Mouse (Mus musculus) spleen, postnatal 14 days (tissue): ENCODE data around the gene Gm21190.
"Not testable (repeated sequence)": the region's sequence is repeated elsewhere in the genome, so short reads cannot be mapped to it uniquely, and the experiment has no call there.

Source experiments
- DNase-seq, 2 experiments: peaks; one replicate each; pipeline ENCODE4 v3.0.0; 2021 to 2022; ENCODE audit warnings: low spot score in 2 of 2

Gm21190 gene

DNA sequence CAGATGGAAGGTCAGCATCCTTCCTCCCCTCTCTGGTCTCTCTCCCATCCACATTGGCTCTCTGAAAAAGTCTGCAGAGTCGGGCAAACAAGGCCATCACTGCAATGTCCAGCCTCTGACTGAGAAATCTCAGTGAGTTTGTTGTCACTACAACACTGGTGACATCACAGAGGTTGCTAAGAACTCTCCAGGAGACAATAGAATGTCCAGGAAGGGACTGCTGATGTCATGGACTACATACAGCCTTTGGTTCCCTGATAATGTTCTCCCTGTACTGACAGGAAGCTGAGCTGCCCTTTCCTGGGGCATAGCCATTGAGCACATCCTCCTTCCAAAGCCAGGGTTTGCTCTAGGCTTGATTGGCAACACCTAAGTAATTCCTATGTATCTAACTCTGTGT is at the start of gene Gm21190:
TSS of gene Gm21190 (minus strand) at position 101 of the 400 bp plus-strand sequence.
- not testable (repeated sequence) for DNase-seq

DNA sequence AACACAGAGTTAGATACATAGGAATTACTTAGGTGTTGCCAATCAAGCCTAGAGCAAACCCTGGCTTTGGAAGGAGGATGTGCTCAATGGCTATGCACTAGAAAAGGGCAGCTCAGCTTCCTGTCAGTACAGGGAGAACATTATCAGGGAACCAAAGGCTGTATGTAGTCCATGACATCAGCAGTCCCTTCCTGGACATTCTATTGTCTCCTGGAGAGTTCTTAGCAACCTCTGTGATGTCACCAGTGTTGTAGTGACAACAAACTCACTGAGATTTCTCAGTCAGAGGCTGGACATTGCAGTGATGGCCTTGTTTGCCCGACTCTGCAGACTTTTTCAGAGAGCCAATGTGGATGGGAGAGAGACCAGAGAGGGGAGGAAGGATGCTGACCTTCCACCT is 48.0 kb upstream of the Gm21190 start, which contains the start of gene Gm21083:
TSS of gene Gm21083 (plus strand) at position 301 of the 400 bp plus-strand sequence.
- DNase-seq: not testable (repeated sequence)

GRCm38 (mm10) chr5:15573735-15574134 is 44.7 kb upstream of the Gm21190 start:
- DNase-seq: not testable (repeated sequence)

GRCm38 (mm10) chr5:15561425-15562264 is 32.6 kb upstream of the Gm21190 start:
- DNase-seq: not testable (repeated sequence)

- not testable (repeated sequence) for DNase-seq
These were observed 29.6 kb upstream of the Gm21190 start for GRCm38 (mm10) chr5:15558654-15559053.

DNA sequence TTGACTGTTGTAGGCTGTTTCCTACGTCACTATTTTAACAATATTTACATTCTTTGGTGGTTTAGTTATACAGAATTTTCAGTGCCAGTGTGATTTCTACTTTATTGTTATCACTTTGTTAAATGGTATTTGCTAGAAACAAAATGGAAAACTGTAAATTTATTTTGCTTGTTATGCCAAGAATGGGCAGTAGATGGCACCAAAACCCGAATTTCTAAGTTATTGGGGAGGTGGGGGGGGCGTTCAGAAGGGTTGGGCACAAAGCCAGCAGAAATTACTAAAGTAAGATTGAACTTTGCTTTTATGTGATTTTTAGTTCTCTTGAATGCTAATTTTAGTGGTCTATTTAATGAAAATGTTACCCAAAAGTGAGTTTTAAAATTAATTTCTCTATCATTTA is 20.6 kb upstream of the Gm21190 start:
- not testable (repeated sequence) for DNase-seq

DNA sequence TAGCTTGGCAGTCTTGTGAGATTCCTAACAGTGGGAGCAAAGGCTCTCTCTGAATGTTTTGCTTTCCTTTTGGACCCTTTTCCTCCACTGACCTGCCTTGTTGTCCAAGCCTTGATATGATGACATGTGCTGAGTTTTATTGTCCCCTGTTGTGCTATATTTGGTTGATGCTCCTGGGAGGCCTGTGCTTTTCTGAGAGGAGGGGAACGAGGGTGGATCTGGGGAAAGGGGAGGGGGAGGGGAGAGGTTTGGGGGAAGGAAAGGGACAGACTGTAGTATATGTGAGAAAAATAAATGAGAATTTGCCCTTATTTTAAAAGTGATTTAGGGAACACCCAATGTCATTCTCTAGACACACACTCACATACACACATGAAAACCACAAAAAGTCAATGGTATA is 20.1 kb upstream of the Gm21190 start:
- not testable (repeated sequence) for DNase-seq

GRCm38 (mm10) chr5:15548642-15549041 is 19.6 kb upstream of the Gm21190 start:
- not testable (repeated sequence) for DNase-seq

GRCm38 (mm10) chr5:15522470-15522869 is 6.6 kb downstream of the Gm21190 start:
- DNase-seq: not testable (repeated sequence)

DNA sequence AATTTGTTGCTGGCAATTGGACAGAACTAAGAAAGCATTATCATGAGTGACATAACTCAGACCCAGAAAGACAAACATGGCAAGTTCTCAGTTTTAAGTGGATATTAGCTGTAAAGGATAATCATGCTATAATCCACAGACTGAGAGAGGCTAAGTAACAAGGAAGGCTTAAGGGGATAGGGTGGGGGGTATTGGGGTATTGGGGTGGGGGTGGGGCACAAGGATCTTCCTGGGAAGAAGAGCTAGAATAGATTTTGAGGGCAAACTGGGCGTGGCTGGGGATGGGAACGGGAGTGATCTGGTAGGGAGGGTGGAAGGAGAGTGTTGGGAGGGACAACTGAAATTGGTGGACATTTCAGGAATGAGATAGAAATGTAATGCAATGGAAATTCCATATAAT is 7.0 kb downstream of the Gm21190 start:
- DNase-seq: not testable (repeated sequence)

- DNase-seq: not testable (repeated sequence)
These were observed 8.6 kb downstream of the Gm21190 start for GRCm38 (mm10) chr5:15520418-15520817.

- DNase-seq: not testable (repeated sequence)
These were observed 11.9 kb downstream of the Gm21190 start for GRCm38 (mm10) chr5:15517150-15517549.

- DNase-seq: not testable (repeated sequence)
These were observed 16.8 kb downstream of the Gm21190 start for GRCm38 (mm10) chr5:15512236-15512635.

DNA sequence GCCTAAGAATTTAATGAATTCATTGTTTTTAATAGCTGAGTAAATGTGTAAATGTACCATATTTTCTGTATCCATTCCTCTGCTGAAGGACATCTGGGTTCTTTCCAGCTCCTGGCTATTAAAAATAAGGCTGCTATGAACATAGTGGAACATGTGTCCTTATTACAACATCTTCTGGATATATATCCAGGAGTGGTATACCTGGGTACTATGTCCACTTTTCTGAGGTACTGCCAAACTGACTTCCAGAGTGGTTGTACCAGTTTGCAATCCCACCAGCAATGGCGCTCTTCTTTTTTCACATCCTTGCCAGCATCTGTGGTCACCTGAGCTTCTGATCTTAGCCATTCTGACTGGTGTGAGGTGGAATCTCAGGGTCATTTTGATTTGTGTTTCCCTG is 19.1 kb downstream of the Gm21190 start:
- DNase-seq: not testable (repeated sequence)

DNA sequence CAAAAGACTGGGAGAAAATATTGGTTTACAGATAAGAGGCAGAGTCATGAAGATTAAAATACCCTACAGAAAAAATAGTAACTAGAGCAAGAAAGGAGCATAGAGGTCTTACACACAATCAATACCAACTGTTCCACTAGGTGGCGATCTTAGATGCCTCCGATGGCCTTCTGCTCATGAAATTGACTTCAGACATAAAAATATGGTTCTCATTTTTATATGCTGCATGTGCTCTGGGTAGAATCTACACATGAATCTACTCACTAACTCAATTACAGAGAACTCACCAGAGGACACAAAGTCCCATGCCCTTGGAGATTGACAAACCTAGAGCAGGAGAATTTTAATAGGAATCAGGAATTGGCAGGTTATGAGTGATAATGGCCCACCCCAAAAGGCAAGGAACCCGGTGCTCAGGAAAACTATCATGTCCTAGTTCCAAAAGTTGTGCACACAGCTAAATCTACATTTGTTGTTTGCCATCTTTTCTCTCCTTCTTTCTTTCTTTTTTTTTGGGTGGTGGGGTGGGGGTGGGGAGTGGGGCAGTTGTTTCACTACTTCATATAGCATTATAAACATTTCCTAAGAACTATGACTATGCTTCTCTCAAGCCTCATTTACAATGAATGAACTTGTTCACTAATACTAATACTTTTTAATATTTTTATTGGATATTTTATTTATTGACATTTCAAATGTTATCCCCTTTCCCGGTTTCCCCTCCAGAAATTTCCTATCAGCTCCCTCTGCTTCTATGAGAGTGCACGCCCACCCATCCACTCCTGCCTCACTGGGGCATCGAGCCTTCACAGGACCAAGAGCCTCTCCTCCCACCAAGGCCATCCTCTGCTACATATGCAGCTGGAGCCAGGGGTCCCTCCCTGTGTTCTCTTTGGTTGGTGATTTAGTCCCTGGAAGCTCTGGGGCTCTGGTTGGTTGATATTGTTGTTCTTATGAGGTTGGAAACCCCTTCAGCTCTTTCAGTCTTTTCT is 20.3 kb downstream of the Gm21190 start:
- peak in 1 of 2 experiments; percentile 7 for DNase-seq

- not testable (repeated sequence) for DNase-seq
These were observed 21.1 kb downstream of the Gm21190 start for GRCm38 (mm10) chr5:15507757-15508459.

GRCm38 (mm10) chr5:15507309-15507619 is 21.8 kb downstream of the Gm21190 start:
- no peak for DNase-seq

- no peak for DNase-seq
These were observed 22.3 kb downstream of the Gm21190 start for GRCm38 (mm10) chr5:15506575-15507308.

- not testable (repeated sequence) for DNase-seq
These were observed 30.1 kb downstream of the Gm21190 start for GRCm38 (mm10) chr5:15498774-15499400.

- not testable (repeated sequence) for DNase-seq
These were observed 30.7 kb downstream of the Gm21190 start for GRCm38 (mm10) chr5:15498350-15498749.
